10 mouse cellular contexts compared by ENCODE assay signal in the genomic region with DNA sequence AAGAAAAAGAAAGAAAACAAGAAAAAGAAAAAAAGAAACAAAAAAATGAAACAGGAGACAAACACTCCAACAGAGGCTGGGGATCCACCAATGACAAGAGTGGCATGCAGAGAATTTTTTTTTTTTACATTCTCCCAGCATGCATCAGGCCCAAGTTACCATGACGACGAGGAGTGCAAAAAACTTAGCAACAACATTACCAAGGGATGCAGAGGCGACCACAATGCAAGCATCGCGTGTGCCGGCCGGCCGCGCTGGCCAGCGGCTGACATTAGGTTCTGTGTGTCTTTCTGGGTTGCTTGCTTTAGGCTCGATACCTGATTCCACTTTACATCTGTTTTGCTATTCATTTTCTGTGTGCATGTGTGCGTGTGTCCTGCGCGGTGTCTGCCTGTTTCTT. TPM values are rescaled to one million over a fixed set of nuclear protein-coding genes. Genes with fewer than 3 reads are reported as not detected.
A peak's percentile ranks its signal among the peaks of the same experiment; 100 is the strongest.
DNase-seq lines count a peak whose midpoint lies in the region; ATAC-seq and TF ChIP-seq lines count a peak whose summit lies in the region.
"Had no signal": no experiment of that assay in that cellular context is flagged by ENCODE, and none has a peak within 500 bp of the region (broad histone marks: within the 10 kb centered on the region; RNA-seq: fewer than 3 reads in every experiment).

No protein-coding gene starts in this region.

- in situ Hi-C loops in ES-E14 (cut with MboI; ENCODE audit: low sequenced_read_pairs in 2 of 2, unreplicated experiment in 2 of 2) = no loop called here

- H3K4me1 ChIP-seq in ES-E14 (ENCODE audit: control insufficient read depth in 2 of 2, insufficient read depth in 2 of 2, low read length in 2 of 2, poor library complexity in 1 of 2) = peaks cover 0 to 3% of the 10 kb centered on the region in 2 experiments; a peak in 1 of 4 replicates
- H3K4me1 ChIP-seq in forebrain, postnatal 0 days (ENCODE audit: insufficient read depth) = peaks cover 6% of the 10 kb centered on the region; the same call in 1 of the 2 replicates
- H3K4me1 ChIP-seq in midbrain, embryonic 14.5 days (ENCODE audit: control insufficient read depth, insufficient read depth, low read length) = peaks cover 11% of the 10 kb centered on the region
- no peaks in the 10 kb centered on the region for H3K4me1 ChIP-seq in intestine, postnatal 0 days (replicated peaks; ENCODE audit: control insufficient read depth, insufficient read depth, low read length)

- no peak overlapping the region for H3K27ac ChIP-seq in ES-E14 (ENCODE audit: insufficient read depth, low read depth, low read length, poor library complexity, severe bottlenecking)
- peak overlapping the region; percentile 67; the same call in 1 of the 2 replicates for H3K27ac ChIP-seq in forebrain, postnatal 0 days (ENCODE audit: low read depth, low read length)
- no peak overlapping the region for H3K27ac ChIP-seq in midbrain, embryonic 14.5 days (replicated peaks; ENCODE audit: low read depth, low read length)
- H3K27ac ChIP-seq in intestine, postnatal 0 days (ENCODE audit: low read depth, low read length) = no peak overlapping the region
- H3K27ac ChIP-seq: macrophage; stomach, postnatal 0 days had no signal

- no peak overlapping the region for H3K9ac ChIP-seq in ES-E14 (ENCODE audit: insufficient read depth, low read depth, low read length, poor library complexity, severe bottlenecking)
- H3K9ac ChIP-seq in forebrain, postnatal 0 days = no peak overlapping the region
- H3K9ac ChIP-seq in midbrain, embryonic 14.5 days (replicated peaks; ENCODE audit: low read length) = no peak overlapping the region
- H3K9ac ChIP-seq in intestine, postnatal 0 days (ENCODE audit: low read depth, low read length) = no peak overlapping the region

- H3K4me3 ChIP-seq in ES-E14 (ENCODE audit: insufficient read depth in 1 of 2, low read depth in 1 of 2, low read length in 2 of 2, poor library complexity in 1 of 2, severe bottlenecking in 1 of 2) = no peak overlapping the region
- H3K4me3 ChIP-seq in forebrain, postnatal 0 days (ENCODE audit: low read depth, low read length) = no peak overlapping the region
- no peak overlapping the region for H3K4me3 ChIP-seq in midbrain, embryonic 14.5 days (replicated peaks; ENCODE audit: low read depth, low read length)
- no peak overlapping the region for H3K4me3 ChIP-seq in intestine, postnatal 0 days (ENCODE audit: low read depth, low read length)

- TF ChIP-seq CTCF in forebrain, postnatal 0 days (IDR thresholded peaks at IDR 0.05; ENCODE audit: low read depth) = no peak
- no peak for TF ChIP-seq CTCF in intestine, postnatal 0 days (IDR thresholded peaks at IDR 0.05; ENCODE audit: low read depth)

- H3K4me2 ChIP-seq in forebrain, postnatal 0 days (ENCODE audit: low read depth) = no peak overlapping the region
- H3K4me2 ChIP-seq in midbrain, embryonic 14.5 days (ENCODE audit: low read length) = no peak overlapping the region
- no peak overlapping the region for H3K4me2 ChIP-seq in intestine, postnatal 0 days (replicated peaks; ENCODE audit: low read depth)

- no peaks in the 10 kb centered on the region for H3K9me3 ChIP-seq in ES-E14 (ENCODE audit: control insufficient read depth, insufficient read depth, low read depth, low read length)
- H3K9me3 ChIP-seq in forebrain, postnatal 0 days (ENCODE audit: low read length) = no peaks in the 10 kb centered on the region
- H3K9me3 ChIP-seq in midbrain, embryonic 14.5 days (ENCODE audit: control insufficient read depth, low read length) = no peaks in the 10 kb centered on the region
- no peaks in the 10 kb centered on the region for H3K9me3 ChIP-seq in intestine, postnatal 0 days (ENCODE audit: control insufficient read depth)

- no peaks in the 10 kb centered on the region for H3K27me3 ChIP-seq in forebrain, postnatal 0 days (ENCODE audit: insufficient read depth, low read length)
- no peaks in the 10 kb centered on the region for H3K27me3 ChIP-seq in midbrain, embryonic 14.5 days (ENCODE audit: control insufficient read depth, insufficient read depth, low read length)
- no peaks in the 10 kb centered on the region for H3K27me3 ChIP-seq in intestine, postnatal 0 days (replicated peaks; ENCODE audit: control insufficient read depth, insufficient read depth, low read length)

- ATAC-seq in forebrain, postnatal 0 days = peak; percentile 80
- peak; percentile 56; the same call in 1 of the 2 replicates for ATAC-seq in midbrain, embryonic 14.5 days (ENCODE audit: low FRiP score, low TSS enrichment)
- no peak for ATAC-seq in monocyte, adult 5-6 weeks (replicated peaks; ENCODE audit: insufficient number of reproducible peaks, low FRiP score, low TSS enrichment, poor library complexity, severe bottlenecking)
- ATAC-seq in intestine, postnatal 0 days = no peak

- peaks cover 41% of the 10 kb centered on the region; the same call in 1 of the 2 replicates for H3K36me3 ChIP-seq in ES-E14 (ENCODE audit: control insufficient read depth, insufficient read depth, low read length, poor library complexity, severe bottlenecking)
- peaks cover 70% of the 10 kb centered on the region for H3K36me3 ChIP-seq in forebrain, postnatal 0 days (ENCODE audit: insufficient read depth)
- H3K36me3 ChIP-seq in midbrain, embryonic 14.5 days (ENCODE audit: control insufficient read depth, insufficient read depth, low read length) = peaks cover 89% of the 10 kb centered on the region
- H3K36me3 ChIP-seq in intestine, postnatal 0 days (ENCODE audit: control insufficient read depth, insufficient read depth) = 0 out of 2 replicates have a peak, but pooled peaks cover 6% of the 10 kb centered on the region

- WGBS in forebrain, postnatal 0 days = 27% methylated on average over 14 of the region's 14 CpGs
- WGBS in midbrain, embryonic 14.5 days = 28% methylated on average over 14 of the region's 14 CpGs
- WGBS in intestine, postnatal 0 days = 78% methylated on average over 14 of the region's 14 CpGs

- DNase-seq in A20 (ENCODE audit: low read depth, low spot score) = peak; percentile 28
- no peak for DNase-seq in ES-E14 (ENCODE audit: low read depth, low spot score)
- peak; percentile 83 for DNase-seq in forebrain, postnatal 0 days
- DNase-seq in midbrain, embryonic 14.5 days = peak; percentile 87
- DNase-seq in urinary bladder, postnatal 14 days (ENCODE audit: low spot score) = no peak
- DNase-seq in spleen, adult 12 weeks (ENCODE audit: low spot score) = no peak

TF ChIP-seq in ES-E14, 5 proteins besides CTCF, POLR2A, EP300 and RAD21:
- TF ChIP-seq MAFK (IDR thresholded peaks at IDR 0.05; ENCODE audit: insufficient read depth, low read depth, low read length) (no peak), ZNF384 (IDR thresholded peaks at IDR 0.05; ENCODE audit: low read depth, low read length) (peak; percentile 97)

RNA-seq across cellular contexts. Expression of gene Ptprs, which starts 30.9 kb away (rescaled TPM):
- 128 and 197 TPM in 2 replicates for total RNA-seq in ES-E14 (2012; rRNA removed)
- total RNA-seq in forebrain, postnatal 0 days (2014; rRNA removed) = 568 and 711 TPM in 2 replicates
- 196 and 250 TPM in 2 replicates for polyA plus RNA-seq in forebrain, postnatal 0 days (2015; fragmentation: Nextera tagmentation; extraction: Ambion mirVana)
- 304 and 345 TPM in 2 replicates for polyA plus RNA-seq in midbrain, embryonic 14.5 days (2014; fragmentation: Nextera tagmentation; extraction: Ambion mirVana)
- 15.5 to 40.8 TPM (median 16.3 TPM) in 3 replicates for total RNA-seq in monocyte, adult 5-6 weeks (2017)
- 15.2 and 15.7 TPM in 2 replicates for polyA plus RNA-seq in intestine, postnatal 0 days (2015; fragmentation: Nextera tagmentation; extraction: Ambion mirVana)

Comparison
In these comparisons a context has a peak if more than half of its experiments do, and no peak if none do; other contexts are left out.
1. DNase-seq: peak in A20 (single experiment), forebrain, postnatal 0 days (single experiment) and midbrain, embryonic 14.5 days (single experiment); none in ES-E14 (single experiment), urinary bladder, postnatal 14 days (single experiment) and spleen, adult 12 weeks (single experiment).
2. ATAC-seq: peak in forebrain, postnatal 0 days (single experiment) and midbrain, embryonic 14.5 days (single experiment); none in monocyte, adult 5-6 weeks (single experiment) and intestine, postnatal 0 days (single experiment).